Mouse (Mus musculus): ENCODE data around the gene N4bp1.

GRCm38 (mm10) chr8:86837234-86837633 is 47.8 kb downstream of the N4bp1 start:
- TF ChIP-seq CTCF (IDR thresholded peaks at IDR 0.05; ENCODE audit: control insufficient read depth, insufficient read depth, low read length) (no peak), POLR2A (IDR thresholded peaks at IDR 0.05; ENCODE audit: borderline replicate concordance, control insufficient read depth, low read depth, low read length) (no peak)
